Mouse (Mus musculus): Measurements from ENCODE around the gene Rabl6. TPM values are rescaled to one million over a fixed set of nuclear protein-coding genes. Genes with fewer than 3 reads are reported as not detected.
A peak's percentile ranks its signal among the peaks of the same experiment; 100 is the strongest.

Gene Rabl6
- total and polyA plus RNA-seq, 2 experiments from 2014 or later, result 54.9 to 68.2 TPM

DNA sequence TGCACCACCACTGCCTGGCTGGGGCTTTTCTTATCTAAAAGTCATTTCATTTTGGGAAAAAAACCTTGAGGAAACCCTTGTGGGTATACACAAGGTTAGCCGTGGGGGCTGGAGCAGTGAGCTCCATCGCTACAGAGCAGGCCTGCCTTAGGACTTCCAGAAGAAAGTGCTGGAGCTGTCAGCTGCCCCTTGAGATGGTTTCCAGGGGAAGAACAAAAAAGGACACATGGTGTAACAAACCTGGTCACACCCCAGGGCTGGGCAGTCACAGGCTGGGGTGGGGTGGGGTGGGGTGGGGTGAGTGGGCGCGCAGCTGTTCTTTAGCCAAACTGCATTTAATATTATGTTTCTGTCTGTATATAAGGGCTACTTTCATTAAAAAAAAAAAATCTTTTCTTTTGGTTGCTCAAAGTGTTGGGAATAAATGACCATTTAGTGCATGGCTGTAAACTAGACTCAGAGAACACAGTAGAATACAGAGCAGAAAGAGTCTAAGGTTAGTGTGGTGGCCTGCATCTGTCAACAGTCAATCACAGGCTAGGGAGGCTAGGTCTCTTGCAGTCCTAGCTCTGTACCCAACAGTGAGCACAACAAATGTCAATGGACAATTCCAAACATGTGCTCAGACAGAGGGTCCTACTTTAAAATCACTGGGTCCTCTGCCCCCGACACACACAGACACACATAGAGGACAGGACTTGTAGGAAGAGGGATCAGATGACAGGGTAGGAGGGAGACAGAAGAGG is 11.4 kb downstream of the Rabl6 start:
- ATAC-seq (no peak), DNase-seq (no peak)
- Histone ChIP-seq H3K27me3 (ENCODE audit: insufficient read depth, low read length) (no peaks in the 10 kb centered on the region), H3K9me3 (ENCODE audit: low read length) (no peaks in the 10 kb centered on the region), H3K36me3 (ENCODE audit: insufficient read depth) (peaks cover 90% of the 10 kb centered on the region), H3K4me1 (ENCODE audit: insufficient read depth) (no peaks in the 10 kb centered on the region), H3K27ac (ENCODE audit: low read depth, low read length) (no peak overlapping the region), H3K9ac (no peak overlapping the region), H3K4me3 (ENCODE audit: low read depth, low read length) (no peak overlapping the region), H3K4me2 (ENCODE audit: low read depth) (no peak overlapping the region)
- 97% methylated on average over 5 of the region's 5 CpGs for WGBS
- no peak for TF ChIP-seq CTCF (IDR thresholded peaks at IDR 0.05; ENCODE audit: low read depth)

DNA sequence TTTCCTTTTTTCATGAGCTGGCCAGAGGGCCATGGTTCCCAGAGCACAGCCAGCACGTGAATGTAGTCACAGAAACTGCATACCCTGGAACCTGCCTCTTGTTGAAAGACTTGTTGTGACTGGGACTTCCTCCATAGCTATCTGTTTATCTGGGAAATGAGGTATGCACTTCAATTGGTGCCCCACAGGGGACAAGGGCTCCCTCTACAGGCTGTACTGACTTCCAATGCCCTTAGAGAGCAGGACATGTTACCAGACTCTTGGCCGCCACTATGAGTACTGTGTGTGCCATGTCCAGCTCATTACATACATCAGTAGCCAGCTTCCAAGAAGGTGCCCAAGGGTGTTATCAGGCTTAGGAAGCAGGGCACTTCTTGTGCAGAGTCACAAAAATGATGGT is 16.5 kb downstream of the Rabl6 start:
- H3K4me1 ChIP-seq (ENCODE audit: insufficient read depth), result no peaks in the 10 kb centered on the region
- no peaks in the 10 kb centered on the region for H3K27me3 ChIP-seq (ENCODE audit: insufficient read depth, low read length)
- no peak for DNase-seq
- H3K9ac ChIP-seq, result no peak overlapping the region
- H3K27ac ChIP-seq (ENCODE audit: low read depth, low read length), result no peak overlapping the region
- no peak for ATAC-seq
- peak; percentile 43 for TF ChIP-seq CTCF (IDR thresholded peaks at IDR 0.05; ENCODE audit: low read depth)
- WGBS, result 85% methylated on average over 2 of the region's 2 CpGs
- H3K36me3 ChIP-seq (ENCODE audit: insufficient read depth), result peaks cover 71% of the 10 kb centered on the region
- H3K9me3 ChIP-seq (ENCODE audit: low read length), result no peaks in the 10 kb centered on the region
- H3K4me3 ChIP-seq (ENCODE audit: low read depth, low read length), result no peak overlapping the region
- H3K4me2 ChIP-seq (ENCODE audit: low read depth), result no peak overlapping the region

DNA sequence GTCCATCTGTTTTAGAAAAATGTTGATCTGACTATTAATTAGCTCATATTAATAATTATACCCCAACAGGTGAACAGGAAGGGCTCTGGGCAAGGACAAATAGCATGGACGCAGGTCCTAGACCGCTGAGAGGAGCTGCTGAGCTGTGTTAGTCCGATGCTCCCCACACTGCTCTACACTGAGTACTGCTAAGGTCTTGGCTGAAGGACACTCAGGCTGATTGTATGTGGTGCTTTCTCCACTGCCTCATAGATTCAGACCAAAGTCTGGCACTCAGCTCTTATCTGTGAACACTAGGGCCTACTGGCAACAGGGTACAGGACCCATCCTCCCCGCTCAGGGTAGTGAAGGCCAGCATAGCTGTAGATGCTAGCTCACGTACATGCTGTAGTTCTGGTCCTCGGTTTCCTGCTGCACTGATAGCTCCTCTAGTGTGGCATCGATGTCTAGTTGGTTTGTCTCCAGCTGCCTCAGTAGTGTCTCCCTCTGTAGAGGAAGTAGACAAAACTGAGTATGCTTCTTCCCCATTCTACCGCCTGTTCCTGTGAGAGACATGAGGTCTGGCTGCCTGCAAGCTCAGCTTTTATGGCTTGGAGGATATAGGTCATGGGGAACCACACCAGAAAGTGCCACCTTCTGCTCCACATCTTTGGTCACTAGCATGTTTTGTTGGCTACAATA is 20.0 kb downstream of the Rabl6 start:
- TF ChIP-seq CTCF (IDR thresholded peaks at IDR 0.05; ENCODE audit: low read depth), result no peak
- ATAC-seq (no peak), DNase-seq (no peak)
- Histone ChIP-seq H3K36me3 (ENCODE audit: insufficient read depth) (peaks cover 73% of the 10 kb centered on the region), H3K4me3 (ENCODE audit: low read depth, low read length) (no peak overlapping the region), H3K9ac (no peak overlapping the region), H3K9me3 (ENCODE audit: low read length) (no peaks in the 10 kb centered on the region), H3K4me1 (ENCODE audit: insufficient read depth) (no peaks in the 10 kb centered on the region), H3K4me2 (ENCODE audit: low read depth) (no peak overlapping the region), H3K27me3 (ENCODE audit: insufficient read depth, low read length) (no peaks in the 10 kb centered on the region), H3K27ac (ENCODE audit: low read depth, low read length) (no peak overlapping the region)
- 94% methylated on average over 8 of the region's 8 CpGs for WGBS

DNA sequence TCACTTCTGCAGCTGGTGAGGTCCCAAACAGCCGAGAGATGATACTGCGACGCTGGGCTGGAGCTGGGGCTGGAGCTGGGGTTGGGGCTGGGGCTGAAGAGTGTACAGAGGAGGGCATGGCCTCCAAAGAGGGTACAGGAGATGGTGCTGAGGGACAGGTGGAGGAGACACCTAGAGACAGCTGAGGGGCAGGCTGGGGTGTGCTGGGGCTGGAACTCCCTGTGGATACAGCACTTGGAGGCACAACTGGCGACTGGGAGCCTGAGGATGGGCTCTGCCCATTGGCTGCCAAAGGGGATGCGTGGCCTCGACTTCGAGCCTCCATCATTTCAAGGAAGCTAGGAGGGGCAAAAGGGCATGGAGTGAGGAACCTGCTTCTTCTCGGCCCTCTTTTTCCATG is 21.0 kb downstream of the Rabl6 start:
- no peak for ATAC-seq
- H3K27me3 ChIP-seq (ENCODE audit: insufficient read depth, low read length), result no peaks in the 10 kb centered on the region
- peaks cover 8% of the 10 kb centered on the region for H3K4me1 ChIP-seq (ENCODE audit: insufficient read depth)
- H3K36me3 ChIP-seq (ENCODE audit: insufficient read depth), result peaks cover 68% of the 10 kb centered on the region
- TF ChIP-seq CTCF (IDR thresholded peaks at IDR 0.05; ENCODE audit: low read depth), result no peak
- H3K4me3 ChIP-seq (ENCODE audit: low read depth, low read length), result no peak overlapping the region
- DNase-seq, result no peak
- no peak overlapping the region for H3K4me2 ChIP-seq (ENCODE audit: low read depth)
- no peaks in the 10 kb centered on the region for H3K9me3 ChIP-seq (ENCODE audit: low read length)
- WGBS, result 91% methylated on average over 8 of the region's 8 CpGs
- no peak overlapping the region for H3K27ac ChIP-seq (ENCODE audit: low read depth, low read length)
- H3K9ac ChIP-seq, result no peak overlapping the region

DNA sequence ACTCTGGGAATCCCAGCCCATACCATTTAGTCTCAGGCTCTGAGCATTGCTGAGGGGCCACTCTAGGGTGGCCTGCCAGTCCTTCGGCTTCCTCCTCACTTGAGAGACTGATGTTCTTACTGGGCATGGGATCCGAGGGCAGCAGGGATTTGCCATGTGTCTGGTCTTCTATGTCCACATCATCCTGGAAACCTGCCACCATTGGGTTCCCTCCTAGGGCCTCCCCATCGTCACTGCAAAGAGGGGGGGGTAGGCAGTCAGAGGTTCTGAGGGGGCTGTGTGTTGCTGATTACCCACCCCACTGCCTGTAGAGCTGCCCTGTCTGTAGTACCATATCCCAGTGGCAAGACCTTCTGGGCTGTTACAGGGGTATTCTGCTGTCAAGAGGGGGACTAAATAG is 22.7 kb downstream of the Rabl6 start:
- no peak for ATAC-seq
- Histone ChIP-seq H3K27me3 (ENCODE audit: insufficient read depth, low read length) (no peaks in the 10 kb centered on the region), H3K4me2 (ENCODE audit: low read depth) (no peak overlapping the region), H3K27ac (ENCODE audit: low read depth, low read length) (no peak overlapping the region), H3K36me3 (ENCODE audit: insufficient read depth) (peaks cover 52% of the 10 kb centered on the region), H3K4me3 (ENCODE audit: low read depth, low read length) (no peak overlapping the region), H3K4me1 (ENCODE audit: insufficient read depth) (peaks cover 20% of the 10 kb centered on the region), H3K9me3 (ENCODE audit: low read length) (no peaks in the 10 kb centered on the region), H3K9ac (no peak overlapping the region)
- no peak for DNase-seq
- 81% methylated on average over 3 of the region's 3 CpGs for WGBS
- TF ChIP-seq CTCF (IDR thresholded peaks at IDR 0.05; ENCODE audit: low read depth), result no peak

DNA sequence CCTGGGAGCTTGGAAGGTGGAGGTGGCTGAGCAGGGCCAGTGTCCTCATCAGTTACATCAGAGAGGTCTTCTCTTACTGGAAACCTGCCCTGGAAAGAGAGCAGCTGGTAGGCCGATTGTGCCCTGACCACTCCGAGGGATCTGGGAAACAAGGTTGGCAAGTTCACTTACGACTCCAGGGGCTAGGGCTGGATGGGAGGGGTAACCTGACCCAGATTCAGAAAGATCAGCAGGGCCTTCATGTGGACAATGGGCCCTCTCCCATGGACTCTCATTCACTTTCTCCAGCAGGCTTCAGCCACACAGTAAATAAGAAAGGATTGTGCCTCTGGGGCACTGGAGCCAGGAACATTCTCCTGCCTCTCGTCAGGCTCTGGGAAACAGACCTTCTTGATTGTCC is 23.5 kb downstream of the Rabl6 start:
- no peak for DNase-seq
- 64% methylated on average over 4 of the region's 4 CpGs for WGBS

DNA sequence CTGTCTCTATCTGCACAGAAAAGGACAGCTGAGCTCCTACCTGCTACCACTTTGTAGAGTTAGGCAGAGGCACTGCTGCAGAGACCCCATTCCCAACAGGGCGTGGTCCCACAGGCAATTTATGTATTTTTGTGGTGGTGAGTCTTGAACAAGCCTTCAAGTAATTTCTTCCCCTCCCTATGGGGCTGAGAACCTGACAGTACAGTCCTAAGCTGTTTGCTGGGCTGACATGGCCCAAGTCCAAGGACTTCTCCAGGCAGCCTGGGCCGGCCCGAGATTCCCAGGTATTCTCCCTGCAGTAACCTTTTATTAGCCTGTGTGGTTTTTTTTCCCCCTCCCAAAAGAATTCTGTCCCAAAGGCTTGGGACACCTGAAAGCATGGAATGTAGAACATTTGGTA is 24.2 kb downstream of the Rabl6 start:
- WGBS, result 87% methylated on average over 3 of the region's 3 CpGs
- TF ChIP-seq CTCF (IDR thresholded peaks at IDR 0.05; ENCODE audit: low read depth), result no peak
- H3K27me3 ChIP-seq (ENCODE audit: insufficient read depth, low read length), result peaks cover 10% of the 10 kb centered on the region
- H3K4me2 ChIP-seq (ENCODE audit: low read depth), result no peak overlapping the region
- peaks cover 24% of the 10 kb centered on the region for H3K4me1 ChIP-seq (ENCODE audit: insufficient read depth)
- H3K4me3 ChIP-seq (ENCODE audit: low read depth, low read length), result no peak overlapping the region
- H3K27ac ChIP-seq (ENCODE audit: low read depth, low read length), result no peak overlapping the region
- ATAC-seq (no peak), DNase-seq (no peak)
- H3K9me3 ChIP-seq (ENCODE audit: low read length), result no peaks in the 10 kb centered on the region
- H3K36me3 ChIP-seq (ENCODE audit: insufficient read depth), result peaks cover 46% of the 10 kb centered on the region
- H3K9ac ChIP-seq, result no peak overlapping the region

More for the DNA sequence above, 23.5 kb downstream of the Rabl6 start:
- H3K4me1 ChIP-seq (ENCODE audit: insufficient read depth), result peaks cover 24% of the 10 kb centered on the region
- peaks cover 44% of the 10 kb centered on the region for H3K36me3 ChIP-seq (ENCODE audit: insufficient read depth)
- no peak overlapping the region for H3K9ac ChIP-seq
- no peak for ATAC-seq
- H3K4me3 ChIP-seq (ENCODE audit: low read depth, low read length), result no peak overlapping the region
- H3K4me2 ChIP-seq (ENCODE audit: low read depth), result no peak overlapping the region
- no peaks in the 10 kb centered on the region for H3K9me3 ChIP-seq (ENCODE audit: low read length)
- no peak overlapping the region for H3K27ac ChIP-seq (ENCODE audit: low read depth, low read length)
- H3K27me3 ChIP-seq (ENCODE audit: insufficient read depth, low read length), result peaks cover 3% of the 10 kb centered on the region
- no peak for TF ChIP-seq CTCF (IDR thresholded peaks at IDR 0.05; ENCODE audit: low read depth)

Data from forebrain, postnatal 0 days (tissue).